Mouse (Mus musculus): ENCODE results near the gene B3gnt8. TPM values are rescaled to one million over a fixed set of nuclear protein-coding genes. Genes with fewer than 3 reads are reported as not detected.

Gene B3gnt8
- total and polyA plus RNA-seq, 3 experiments, result 0.46 to 1.6 TPM; not detected in 1

- TF ChIP-seq MAFK (IDR thresholded peaks at IDR 0.05; ENCODE audit: borderline replicate concordance, low read depth, low read length), result no peak
- no peak for TF ChIP-seq MYB (IDR thresholded peaks at IDR 0.05; ENCODE audit: low read depth, low read length)
- TF ChIP-seq MEF2A (IDR thresholded peaks at IDR 0.05; ENCODE audit: extremely low read depth, insufficient replicate concordance, low read depth, low read length, poor library complexity, severe bottlenecking), result no peak
- Histone ChIP-seq H3K27ac (ENCODE audit: control insufficient read depth, low read depth, low read length) (no peak overlapping the region), H3K9me3 (replicated peaks; ENCODE audit: insufficient read depth, low read length) (no peaks in the 10 kb centered on the region), H3K9ac (ENCODE audit: control insufficient read depth, low read depth, low read length, poor library complexity, severe bottlenecking) (peak overlapping the region; percentile 76), H3K27me3 (ENCODE audit: control insufficient read depth in 1 of 2, insufficient read depth in 2 of 2, low read length in 2 of 2) (no peaks in the 10 kb centered on the region), H3K79me2 (ENCODE audit: control insufficient read depth, insufficient read depth, low read length, poor library complexity) (peaks cover 29% of the 10 kb centered on the region), H3K4me1 (ENCODE audit: control insufficient read depth in 1 of 2, insufficient read depth in 2 of 2, low read length in 2 of 2) (peaks cover 0 to 20% of the 10 kb centered on the region in 2 experiments; a peak in 2 of 4 replicates), H3K4me3 (ENCODE audit: control insufficient read depth in 1 of 2, insufficient read depth in 1 of 2, low read depth in 2 of 2, low read length in 2 of 2) (peak overlapping the region; percentile 62 to 77), H3K36me3 (ENCODE audit: control insufficient read depth in 1 of 2, insufficient read depth in 2 of 2, low read length in 2 of 2) (peaks cover 0 to 23% of the 10 kb centered on the region in 2 experiments; a peak in 2 of 4 replicates)
- peak; percentile 49 for DNase-seq (ENCODE audit: low read depth, low spot score)
Measured at GRCm38 (mm10) chr7:25657785-25658184, 31.3 kb downstream of the B3gnt8 start.

DNA sequence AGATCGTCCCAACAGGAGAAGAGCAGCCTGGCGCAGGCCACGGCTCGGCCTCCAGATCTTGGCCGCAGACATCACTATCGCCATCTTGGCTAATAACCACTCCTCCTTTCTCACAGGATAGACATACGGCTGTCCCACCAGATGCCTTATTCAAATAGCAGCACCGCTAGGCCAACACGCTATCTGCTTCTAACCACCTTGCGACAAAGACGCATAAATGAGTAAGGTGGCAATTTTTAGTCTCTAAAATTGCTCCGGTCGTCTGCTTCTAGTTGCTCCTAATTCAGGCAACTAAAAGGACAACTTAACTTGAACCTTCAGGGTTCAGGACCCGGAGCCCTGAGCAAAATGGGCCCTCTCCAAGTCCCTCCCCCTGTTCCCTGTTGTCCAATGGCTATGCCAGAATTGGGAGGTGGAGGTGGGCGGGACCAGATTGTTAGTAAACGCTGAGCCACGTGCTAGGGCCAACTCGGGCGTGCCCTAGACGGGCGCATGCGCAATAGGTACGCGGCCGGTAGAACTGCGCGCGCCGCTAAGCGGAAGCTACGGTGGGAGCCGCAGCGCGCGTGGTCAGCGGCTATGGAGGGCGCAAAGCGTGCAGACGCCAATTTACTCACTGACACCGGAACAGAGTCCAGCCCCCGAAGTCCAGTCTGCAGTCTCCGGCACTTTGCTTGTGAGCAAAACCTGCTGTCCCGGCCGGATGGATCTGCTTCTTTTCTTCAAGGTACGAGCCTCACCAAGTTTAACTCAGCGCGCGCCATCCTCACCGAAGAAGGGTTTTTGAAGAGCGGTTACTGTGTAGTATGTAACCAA, 32.4 kb downstream of the B3gnt8 start, which contains the start of the genes Bckdha and Exosc5:
Bckdha (minus strand) TSS at position 325 of the 816 bp plus-strand sequence.
Exosc5 (plus strand) TSS at position 508 of the 816 bp plus-strand sequence.
- Histone ChIP-seq H3K27ac (ENCODE audit: control insufficient read depth, low read depth, low read length) (peak within 1 kb of the TSS; percentile 86), H3K27me3 (ENCODE audit: control insufficient read depth in 1 of 2, insufficient read depth in 2 of 2, low read length in 2 of 2) (no peaks in the 10 kb centered on the region), H3K4me3 (ENCODE audit: control insufficient read depth in 1 of 2, insufficient read depth in 1 of 2, low read depth in 2 of 2, low read length in 2 of 2) (peak within 1 kb of the TSS; percentile 77 to 98), H3K9ac (ENCODE audit: control insufficient read depth, low read depth, low read length, poor library complexity, severe bottlenecking) (peak within 1 kb of the TSS; percentile 97), H3K79me2 (ENCODE audit: control insufficient read depth, insufficient read depth, low read length, poor library complexity) (peaks cover 29% of the 10 kb centered on the region), H3K36me3 (ENCODE audit: control insufficient read depth in 1 of 2, insufficient read depth in 2 of 2, low read length in 2 of 2) (peaks cover 1 to 23% of the 10 kb centered on the region in 2 experiments; a peak in 3 of 4 replicates), H3K9me3 (replicated peaks; ENCODE audit: insufficient read depth, low read length) (no peaks in the 10 kb centered on the region), H3K4me1 (ENCODE audit: control insufficient read depth in 1 of 2, insufficient read depth in 2 of 2, low read length in 2 of 2) (peaks cover 0 to 20% of the 10 kb centered on the region in 2 experiments; a peak in 2 of 4 replicates)
- DNase-seq (ENCODE audit: low read depth, low spot score), result peak; percentile 100
- peak; percentile 84 for TF ChIP-seq NELFE (IDR thresholded peaks at IDR 0.05; ENCODE audit: low read depth, low read length)
- peak; percentile 97 for TF ChIP-seq MXI1 (IDR thresholded peaks at IDR 0.05; ENCODE audit: low read depth, low read length)
- peak; percentile 99 for TF ChIP-seq SIN3A (IDR thresholded peaks at IDR 0.05; ENCODE audit: low read length)
- TF ChIP-seq E2F4 (IDR thresholded peaks at IDR 0.05; ENCODE audit: borderline replicate concordance, low read depth, low read length), result no peak
- TF ChIP-seq ELF1 (IDR thresholded peaks at IDR 0.05; ENCODE audit: low read depth, low read length), result peak; percentile 82
- TF ChIP-seq USF1 (IDR thresholded peaks at IDR 0.05; ENCODE audit: low read depth, low read length), result peak; percentile 78
- 0 out of 2 replicates have a peak, but pooled peaks have one; percentile 3 for TF ChIP-seq GATA1 (IDR thresholded peaks at IDR 0.05; ENCODE audit: low read depth, low read length)
- TF ChIP-seq TAL1 (IDR thresholded peaks at IDR 0.05; ENCODE audit: low read length), result no peak
- TF ChIP-seq GABPA (IDR thresholded peaks at IDR 0.05; ENCODE audit: low read depth, low read length), result no peak
- no peak for TF ChIP-seq SMC3 (IDR thresholded peaks at IDR 0.05; ENCODE audit: low read depth, low read length)
- no peak for TF ChIP-seq MYB (IDR thresholded peaks at IDR 0.05; ENCODE audit: low read depth, low read length)
- no peak for TF ChIP-seq CHD1 (IDR thresholded peaks at IDR 0.05; ENCODE audit: low read depth, low read length)
- peak; percentile 90 for TF ChIP-seq HCFC1 (IDR thresholded peaks at IDR 0.05; ENCODE audit: low read depth, low read length)
- no peak for TF ChIP-seq MEF2A (IDR thresholded peaks at IDR 0.05; ENCODE audit: extremely low read depth, insufficient replicate concordance, low read depth, low read length, poor library complexity, severe bottlenecking)
- peak; percentile 96 for TF ChIP-seq NRF1 (IDR thresholded peaks at IDR 0.05; ENCODE audit: insufficient read depth, low read depth, low read length, poor library complexity, severe bottlenecking)
- TF ChIP-seq TBP (IDR thresholded peaks at IDR 0.05; ENCODE audit: low read depth, low read length), result peak; percentile 37
- TF ChIP-seq ZMIZ1 (IDR thresholded peaks at IDR 0.05; ENCODE audit: low read depth, low read length), result no peak
- no peak; a peak in 1 of 6 replicates for TF ChIP-seq CTCF (IDR thresholded peaks at IDR 0.05 in 2 of 3, conservative IDR thresholded peaks at IDR 0.05 in 1 of 3; ENCODE audit: control insufficient read depth in 1 of 3, insufficient read depth in 1 of 3, low read depth in 2 of 3, low read length in 3 of 3, poor library complexity in 1 of 3, severe bottlenecking in 1 of 3)
- peak; percentile 69 to 92 for TF ChIP-seq POLR2A (IDR thresholded peaks at IDR 0.05; ENCODE audit: control insufficient read depth in 1 of 2, insufficient read depth in 1 of 2, low read depth in 1 of 2, low read length in 2 of 2, poor library complexity in 1 of 2)
- TF ChIP-seq POLR2AphosphoS5 (IDR thresholded peaks at IDR 0.05; ENCODE audit: borderline replicate concordance, low read depth, low read length), result no peak
- TF ChIP-seq USF2 (IDR thresholded peaks at IDR 0.05; ENCODE audit: borderline replicate concordance in 1 of 2, insufficient read depth in 1 of 2, low read depth in 1 of 2, low read length in 2 of 2), result no peak
- TF ChIP-seq POLR2AphosphoS2 (IDR thresholded peaks at IDR 0.05; ENCODE audit: low read length), result no peak; the same call in 1 of the 2 replicates
- no peak for TF ChIP-seq RCOR1 (IDR thresholded peaks at IDR 0.05; ENCODE audit: low read depth, low read length)
- no peak; the same call in 1 of the 2 replicates for TF ChIP-seq KAT2A (conservative IDR thresholded peaks at IDR 0.05; ENCODE audit: low read depth, low read length)
- TF ChIP-seq JUND (IDR thresholded peaks at IDR 0.05; ENCODE audit: low read depth, low read length), result no peak
- TF ChIP-seq EP300 (IDR thresholded peaks at IDR 0.05; ENCODE audit: low read depth in 1 of 2, low read length in 2 of 2), result no peak
- TF ChIP-seq ZKSCAN1 (IDR thresholded peaks at IDR 0.05; ENCODE audit: low read depth, low read length), result no peak
- TF ChIP-seq ZNF384 (IDR thresholded peaks at IDR 0.05; ENCODE audit: low read depth, low read length), result no peak
